Comparison of ENCODE assay signal across 13 mouse cellular contexts in genomic region chr8:120111382-120111781, GRCm38 (mm10).
"Had no signal": no experiment of that assay in that cellular context is flagged by ENCODE, and none has a peak within 500 bp of the region (broad histone marks: within the 10 kb centered on the region; RNA-seq: fewer than 3 reads in every experiment).

No protein-coding gene starts in this region.

- DNase-seq: midbrain, embryonic 14.5 days; right cerebral cortex, postnatal 14 days; thymus, adult 2 months; thymus, postnatal 25 days; thymus, postnatal 4 days had no signal

- ATAC-seq: liver, embryonic 12.5 days; midbrain, embryonic 16.5 days had no signal

- H3K9me3 ChIP-seq: liver, embryonic 12.5 days; lung, embryonic 15.5 days; megakaryocyte, embryonic 14.5 days; midbrain, embryonic 12.5 days; neural tube, embryonic 12.5 days; stomach, embryonic 15.5 days had no signal

- H3K9ac ChIP-seq: liver, embryonic 12.5 days; liver, embryonic 14.5 days; lung, embryonic 15.5 days; midbrain, embryonic 12.5 days; neural tube, embryonic 12.5 days; stomach, embryonic 15.5 days had no signal

- H3K27ac ChIP-seq: liver, embryonic 12.5 days; liver, embryonic 14.5 days; lung, embryonic 15.5 days; midbrain, embryonic 12.5 days; neural tube, embryonic 12.5 days; stomach, embryonic 15.5 days had no signal

- H3K4me2 ChIP-seq: liver, embryonic 12.5 days; lung, embryonic 15.5 days; midbrain, embryonic 12.5 days; neural tube, embryonic 12.5 days; stomach, embryonic 15.5 days had no signal

- H3K36me3 ChIP-seq: liver, embryonic 12.5 days; lung, embryonic 15.5 days; midbrain, embryonic 12.5 days; neural tube, embryonic 12.5 days; stomach, embryonic 15.5 days had no signal

- H3K4me3 ChIP-seq: liver, embryonic 12.5 days; lung, embryonic 15.5 days; midbrain, embryonic 12.5 days; neural tube, embryonic 12.5 days; stomach, embryonic 15.5 days had no signal
